In genomic region chr19:60889714-60890315, GRCm38 (mm10) we compare ENCODE assay signal across 8 mouse cellular contexts. TPM values are rescaled to one million over a fixed set of nuclear protein-coding genes. Genes with fewer than 3 reads are reported as not detected.
DNase-seq lines count a peak whose midpoint lies in the region; ATAC-seq and TF ChIP-seq lines count a peak whose summit lies in the region.

Grk5 (plus strand) TSS chr19:60889749.

- H3K4me2 ChIP-seq in embryonic facial prominence, embryonic 14.5 days (ENCODE audit: low read depth, low read length), result peak within 1 kb of the TSS; percentile 81
- H3K4me2 ChIP-seq in limb, embryonic 14.5 days (replicated peaks; ENCODE audit: low read depth, low read length, severe bottlenecking), result peak within 1 kb of the TSS; percentile 75
- peak within 1 kb of the TSS; percentile 69 for H3K4me2 ChIP-seq in midbrain, postnatal 0 days (ENCODE audit: low read depth, low read length, poor library complexity, severe bottlenecking)

- H3K4me1 ChIP-seq in embryonic facial prominence, embryonic 14.5 days (ENCODE audit: control insufficient read depth, insufficient read depth, low read length), result peaks cover 3% of the 10 kb centered on the region
- peaks cover 9% of the 10 kb centered on the region; the same call in 1 of the 2 replicates for H3K4me1 ChIP-seq in limb, embryonic 14.5 days (ENCODE audit: control insufficient read depth, insufficient read depth, low read length)
- H3K4me1 ChIP-seq in midbrain, postnatal 0 days (ENCODE audit: insufficient read depth, low read length), result 0 out of 2 replicates have a peak, but pooled peaks cover 3% of the 10 kb centered on the region

- H3K9me3 ChIP-seq in embryonic facial prominence, embryonic 14.5 days (ENCODE audit: control insufficient read depth, low read length), result no peaks in the 10 kb centered on the region
- no peaks in the 10 kb centered on the region for H3K9me3 ChIP-seq in limb, embryonic 14.5 days (ENCODE audit: control insufficient read depth, low read length)
- no peaks in the 10 kb centered on the region for H3K9me3 ChIP-seq in midbrain, postnatal 0 days (ENCODE audit: low read length)

- no peaks in the 10 kb centered on the region for H3K27me3 ChIP-seq in embryonic facial prominence, embryonic 14.5 days (replicated peaks; ENCODE audit: control insufficient read depth, insufficient read depth, low read length)
- H3K27me3 ChIP-seq in limb, embryonic 14.5 days (ENCODE audit: control insufficient read depth, insufficient read depth, low read length), result no peaks in the 10 kb centered on the region
- no peaks in the 10 kb centered on the region for H3K27me3 ChIP-seq in midbrain, postnatal 0 days (ENCODE audit: insufficient read depth, low read length)

- peak; percentile 98 for ATAC-seq in embryonic facial prominence, embryonic 14.5 days (ENCODE audit: low read depth)
- ATAC-seq in limb, embryonic 14.5 days (ENCODE audit: low FRiP score, low read depth), result peak; percentile 98
- ATAC-seq in midbrain, postnatal 0 days (ENCODE audit: low FRiP score), result peak; percentile 97

- H3K4me3 ChIP-seq in embryonic facial prominence, embryonic 14.5 days (ENCODE audit: low read depth, low read length), result peak within 1 kb of the TSS; percentile 67
- H3K4me3 ChIP-seq in limb, embryonic 14.5 days (replicated peaks; ENCODE audit: low read length), result peak within 1 kb of the TSS; percentile 74
- H3K4me3 ChIP-seq in midbrain, postnatal 0 days (ENCODE audit: low read depth, low read length), result peak within 1 kb of the TSS; percentile 83

- TF ChIP-seq CTCF in midbrain, postnatal 0 days (IDR thresholded peaks at IDR 0.05), result peak; percentile 86

- H3K9ac ChIP-seq in embryonic facial prominence, embryonic 14.5 days (ENCODE audit: low read depth, low read length), result peak within 1 kb of the TSS; percentile 76
- H3K9ac ChIP-seq in limb, embryonic 14.5 days (ENCODE audit: low read depth, low read length, severe bottlenecking), result peak within 1 kb of the TSS; percentile 79
- peak within 1 kb of the TSS; percentile 69 for H3K9ac ChIP-seq in midbrain, postnatal 0 days (replicated peaks; ENCODE audit: low read length, poor library complexity, severe bottlenecking)

- WGBS in embryonic facial prominence, embryonic 14.5 days, result under 1% methylated on average over 50 of the region's 55 CpGs
- under 1% methylated on average over 54 of the region's 55 CpGs for WGBS in limb, embryonic 14.5 days
- under 1% methylated on average over 55 of the region's 55 CpGs for WGBS in midbrain, postnatal 0 days

- DNase-seq in 3T3-L1 (ENCODE audit: low read depth, low spot score), result peak; percentile 97
- DNase-seq in adrenal gland, postnatal 4 days (ENCODE audit: low spot score in 2 of 2), result peak; percentile 81 to 87
- peak; percentile 98 for DNase-seq in embryonic facial prominence, embryonic 14.5 days (ENCODE audit: low spot score)
- DNase-seq in heart, adult 8-10 months (ENCODE audit: low spot score), result peak; percentile 95
- DNase-seq in kidney, adult 9 months, result peak; percentile 97
- peak; percentile 95 for DNase-seq in limb, embryonic 14.5 days (ENCODE audit: low spot score)
- DNase-seq in midbrain, postnatal 0 days (ENCODE audit: low spot score), result peak; percentile 97
- peak; percentile 90 to 93 for DNase-seq in spleen, postnatal 14 days (ENCODE audit: low spot score in 2 of 2)

- peak within 1 kb of the TSS; percentile 89 for H3K27ac ChIP-seq in embryonic facial prominence, embryonic 14.5 days (replicated peaks; ENCODE audit: low read depth, low read length)
- H3K27ac ChIP-seq in limb, embryonic 14.5 days (replicated peaks; ENCODE audit: low read depth, low read length), result peak within 1 kb of the TSS; percentile 97
- H3K27ac ChIP-seq in midbrain, postnatal 0 days (ENCODE audit: low read depth, low read length), result peak within 1 kb of the TSS; percentile 80

- no peaks in the 10 kb centered on the region for H3K36me3 ChIP-seq in embryonic facial prominence, embryonic 14.5 days (ENCODE audit: control insufficient read depth, insufficient read depth, low read length)
- H3K36me3 ChIP-seq in limb, embryonic 14.5 days (ENCODE audit: control insufficient read depth, insufficient read depth, low read length), result no peaks in the 10 kb centered on the region
- no peaks in the 10 kb centered on the region for H3K36me3 ChIP-seq in midbrain, postnatal 0 days (ENCODE audit: insufficient read depth, low read length)

- TF ChIP-seq POLR2A in limb, embryonic 14.5 days (IDR thresholded peaks at IDR 0.05; ENCODE audit: borderline replicate concordance, extremely low read depth, insufficient read depth, insufficient read length), result 0 out of 2 replicates have a peak, but pooled peaks have one; percentile 28

RNA-seq across cellular contexts. Expression of gene Grk5, which starts in this region (rescaled TPM):
- 10 to 100 TPM; 11.0 to 11.3 TPM for total RNA-seq in adrenal gland, postnatal 4 days (2021)
- 2.2 and 2.8 TPM in 2 replicates for polyA plus RNA-seq in embryonic facial prominence, embryonic 14.5 days (2014; fragmentation: Nextera tagmentation; extraction: Ambion mirVana)
- total RNA-seq in heart, adult 8-10 months (2022), result 10 to 100 TPM; 21.4 to 45.5 (median 35.8) TPM
- 3.5 and 3.8 TPM in 2 replicates for polyA plus RNA-seq in limb, embryonic 14.5 days (2012; rRNA removed)
- polyA plus RNA-seq in limb, embryonic 14.5 days (2014; fragmentation: Nextera tagmentation; extraction: Ambion mirVana), result 2.7 and 3.2 TPM in 2 replicates
- total RNA-seq in midbrain, postnatal 0 days (2014; rRNA removed), result 10.6 and 11.2 TPM in 2 replicates
- polyA plus RNA-seq in midbrain, postnatal 0 days (2015; fragmentation: Nextera tagmentation; extraction: Ambion mirVana), result 1.2 and 2.1 TPM in 2 replicates

Comparison
In these comparisons a context has a peak if more than half of its experiments do, and no peak if none do; other contexts are left out.
1. Peak in every context shown above with its lines: DNase-seq, ATAC-seq, H3K4me3 ChIP-seq and H3K27ac ChIP-seq.